In the genomic region with DNA sequence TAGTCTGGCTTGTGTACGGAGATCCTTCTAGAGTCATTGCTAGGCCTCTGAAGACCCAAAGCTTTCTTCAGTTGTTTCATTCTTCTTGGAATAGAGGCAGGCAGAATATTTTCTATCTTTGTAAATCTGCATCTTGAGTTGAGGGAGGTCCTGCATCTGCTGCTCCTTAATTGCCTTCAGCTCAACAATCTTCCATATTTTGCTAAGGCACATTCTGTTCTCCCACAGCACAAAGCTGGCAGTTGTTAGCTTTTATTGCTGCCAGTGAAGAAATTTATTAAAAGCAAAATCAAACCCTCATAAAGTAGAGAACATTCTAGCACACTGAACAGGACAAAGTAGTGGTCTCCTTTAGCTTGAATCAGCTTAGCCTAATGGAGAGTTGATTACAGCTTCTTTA, we compare ENCODE assay signal across 26 mouse cellular contexts.
DNase-seq lines count a peak whose midpoint lies in the region; ATAC-seq lines count a peak whose summit lies in the region.
"Had no signal": no experiment of that assay in that cellular context is flagged by ENCODE, and none has a peak within 500 bp of the region (broad histone marks: within the 10 kb centered on the region; RNA-seq: fewer than 3 reads in every experiment).

No protein-coding gene starts in this region.

- H3K9ac ChIP-seq in neural tube, embryonic 13.5 days, result no peak overlapping the region
- H3K9ac ChIP-seq in midbrain, embryonic 11.5 days (ENCODE audit: low read length), result no peak overlapping the region
- H3K9ac ChIP-seq: embryonic facial prominence, embryonic 12.5 days; heart, embryonic 13.5 days; hindbrain, embryonic 15.5 days; kidney, embryonic 15.5 days; liver, embryonic 14.5 days had no signal

- H3K27ac ChIP-seq in neural tube, embryonic 13.5 days (replicated peaks), result peak overlapping the region; percentile 42; the same call in 1 of the 2 replicates
- H3K27ac ChIP-seq in midbrain, embryonic 11.5 days (ENCODE audit: low read depth, low read length), result no peak overlapping the region
- H3K27ac ChIP-seq: embryonic facial prominence, embryonic 12.5 days; forebrain, embryonic 10.5 days; heart, embryonic 13.5 days; kidney, embryonic 15.5 days; liver, embryonic 14.5 days; midbrain, embryonic 10.5 days had no signal

- peak; percentile 41; the same call in 1 of the 2 replicates for ATAC-seq in frontal cortex, adult (ENCODE audit: low TSS enrichment)
- ATAC-seq in neural tube, embryonic 13.5 days (ENCODE audit: low read depth), result no peak
- ATAC-seq in midbrain, embryonic 11.5 days (ENCODE audit: low FRiP score), result no peak
- ATAC-seq: CD4-positive, CD25-positive, alpha-beta regulatory T cell, adult 4 months had no signal

- H3K4me2 ChIP-seq in neural tube, embryonic 13.5 days, result no peak overlapping the region
- H3K4me2 ChIP-seq in midbrain, embryonic 11.5 days, result no peak overlapping the region
- H3K4me2 ChIP-seq: embryonic facial prominence, embryonic 12.5 days; heart, embryonic 13.5 days; hindbrain, embryonic 15.5 days; kidney, embryonic 15.5 days had no signal

- DNase-seq in frontal cortex, adult 2 months (ENCODE audit: extremely low spot score in 1 of 2, low spot score in 1 of 2), result no peak
- no peak for DNase-seq in neural tube, embryonic 10.5 days (ENCODE audit: extremely low spot score, low spot score)
- DNase-seq in layer of hippocampus, adult 9-11 months, result peak; percentile 44
- no peak for DNase-seq in midbrain, embryonic 11.5 days (ENCODE audit: low spot score, missing footprints)
- DNase-seq in kidney, postnatal 25 days, result no peak
- DNase-seq: adrenal gland, postnatal 25 days; heart, postnatal 10 days; kidney, postnatal 4 days; liver; lung, adult 2 months; lung, postnatal 14 days; right cerebral cortex, postnatal 25 days; spleen, adult 18-20 months; thymus, adult 2 months; thymus, postnatal 36 days had no signal

- H3K36me3 ChIP-seq in neural tube, embryonic 13.5 days, result no peaks in the 10 kb centered on the region
- H3K36me3 ChIP-seq in midbrain, embryonic 11.5 days (ENCODE audit: control insufficient read depth, insufficient read depth, low read length), result no peaks in the 10 kb centered on the region
- H3K36me3 ChIP-seq: embryonic facial prominence, embryonic 12.5 days; forebrain, embryonic 10.5 days; heart, embryonic 13.5 days; hindbrain, embryonic 15.5 days; kidney, embryonic 15.5 days; midbrain, embryonic 10.5 days had no signal

- H3K27me3 ChIP-seq in neural tube, embryonic 13.5 days, result no peaks in the 10 kb centered on the region
- no peaks in the 10 kb centered on the region for H3K27me3 ChIP-seq in midbrain, embryonic 11.5 days (ENCODE audit: control insufficient read depth, insufficient read depth, low read length)
- H3K27me3 ChIP-seq: embryonic facial prominence, embryonic 12.5 days; heart, embryonic 13.5 days; hindbrain, embryonic 15.5 days; kidney, embryonic 15.5 days had no signal

- 94% methylated on average over 1 of the region's 1 CpGs for WGBS in neural tube, embryonic 13.5 days
- 89% methylated on average over 1 of the region's 1 CpGs for WGBS in midbrain, embryonic 11.5 days

- no peaks in the 10 kb centered on the region for H3K9me3 ChIP-seq in neural tube, embryonic 13.5 days
- H3K9me3 ChIP-seq in midbrain, embryonic 11.5 days (ENCODE audit: control insufficient read depth, low read length), result no peaks in the 10 kb centered on the region
- H3K9me3 ChIP-seq: embryonic facial prominence, embryonic 12.5 days; forebrain, embryonic 10.5 days; heart, embryonic 13.5 days; hindbrain, embryonic 15.5 days; kidney, embryonic 15.5 days; midbrain, embryonic 10.5 days had no signal

- peaks cover 29% of the 10 kb centered on the region for H3K4me1 ChIP-seq in neural tube, embryonic 13.5 days (replicated peaks)
- H3K4me1 ChIP-seq in midbrain, embryonic 11.5 days (ENCODE audit: control insufficient read depth, insufficient read depth, low read length), result no peaks in the 10 kb centered on the region
- H3K4me1 ChIP-seq: embryonic facial prominence, embryonic 12.5 days; heart, embryonic 13.5 days; kidney, embryonic 15.5 days had no signal

- H3K4me3 ChIP-seq in neural tube, embryonic 13.5 days, result no peak overlapping the region
- no peak overlapping the region for H3K4me3 ChIP-seq in midbrain, embryonic 11.5 days (ENCODE audit: low read depth, low read length)
- H3K4me3 ChIP-seq: embryonic facial prominence, embryonic 12.5 days; forebrain, embryonic 10.5 days; heart, embryonic 13.5 days; hindbrain, embryonic 15.5 days; kidney, embryonic 15.5 days; midbrain, embryonic 10.5 days; myocyte had no signal
